Mouse (Mus musculus): ENCODE results near the gene Nop14. TPM values are rescaled to one million over a fixed set of nuclear protein-coding genes. Genes with fewer than 3 reads are reported as not detected.
"Not testable (repeated sequence)": the region's sequence is repeated elsewhere in the genome, so short reads cannot be mapped to it uniquely, and the experiment has no call there.

The Nop14 gene
- polyA plus RNA-seq, 1 experiment from 2014 or later: 21.2 TPM

DNA sequence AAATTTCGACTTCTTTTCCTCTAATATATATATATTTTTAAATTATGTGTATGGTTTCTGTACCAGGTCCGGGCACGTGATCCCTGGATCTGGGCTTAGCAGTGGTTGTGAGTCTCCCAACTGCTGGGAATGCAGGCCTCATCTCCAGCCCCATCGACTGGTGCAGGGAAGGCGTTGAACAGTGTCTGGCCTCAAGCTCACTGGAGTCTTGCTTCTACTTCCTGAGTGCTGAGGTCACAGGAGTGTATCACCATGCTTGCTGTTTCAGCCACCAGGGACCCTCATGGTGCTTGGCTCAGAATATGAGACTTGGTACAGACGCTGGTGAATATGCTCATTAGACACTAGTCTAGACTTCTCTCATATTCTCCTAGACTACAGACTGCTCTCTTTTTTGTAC, 67.3 kb downstream of the Nop14 start:
- H3K4me1 ChIP-seq (ENCODE audit: control insufficient read depth, insufficient read depth, low read depth, low read length): peaks cover 5% of the 10 kb centered on the region
- no peak overlapping the region for H3K27ac ChIP-seq (ENCODE audit: low read depth, low read length)
- H3K4me3 ChIP-seq (ENCODE audit: low read length): no peak overlapping the region
- H3K27me3 ChIP-seq (replicated peaks; ENCODE audit: control insufficient read depth, insufficient read depth, low read length): no peaks in the 10 kb centered on the region
- no peaks in the 10 kb centered on the region for H3K9me3 ChIP-seq (ENCODE audit: control insufficient read depth, low read length)
- WGBS: 94% methylated on average over 6 of the region's 6 CpGs
- no peak overlapping the region for H3K4me2 ChIP-seq (ENCODE audit: low read length)
- H3K36me3 ChIP-seq (ENCODE audit: control insufficient read depth, insufficient read depth, low read length): no peaks in the 10 kb centered on the region
- H3K9ac ChIP-seq (ENCODE audit: low read depth, low read length): no peak overlapping the region
- ATAC-seq: no peak

DNA sequence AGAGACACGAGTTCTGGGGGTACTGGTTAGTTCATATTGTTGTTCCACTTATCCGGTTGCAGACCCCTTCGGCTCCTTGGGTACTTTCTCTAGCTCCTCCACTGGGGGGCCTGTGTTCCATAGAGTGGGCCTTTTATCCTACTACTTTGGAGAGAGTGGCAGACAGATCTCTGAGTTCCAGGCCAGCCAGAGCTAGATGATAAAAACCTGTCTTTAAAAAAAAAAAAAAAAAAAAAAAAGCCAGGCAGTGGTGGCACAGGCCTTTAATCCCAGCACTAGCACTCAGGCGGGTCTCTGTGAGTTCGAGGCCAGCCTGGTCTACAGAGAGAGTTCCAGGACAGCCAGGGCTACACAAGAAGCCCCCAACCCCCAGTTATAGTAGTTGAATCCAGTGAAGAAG, 67.7 kb downstream of the Nop14 start:
- H3K9me3 ChIP-seq (ENCODE audit: control insufficient read depth, low read length); H3K9ac ChIP-seq (ENCODE audit: low read depth, low read length); H3K27me3 ChIP-seq (replicated peaks; ENCODE audit: control insufficient read depth, insufficient read depth, low read length); ATAC-seq; H3K4me1 ChIP-seq (ENCODE audit: control insufficient read depth, insufficient read depth, low read depth, low read length); H3K4me3 ChIP-seq (ENCODE audit: low read length); H3K27ac ChIP-seq (ENCODE audit: low read depth, low read length); H3K36me3 ChIP-seq (ENCODE audit: control insufficient read depth, insufficient read depth, low read length); H3K4me2 ChIP-seq (ENCODE audit: low read length): not testable (repeated sequence)
- 83% methylated on average over 5 of the region's 5 CpGs for WGBS

DNA sequence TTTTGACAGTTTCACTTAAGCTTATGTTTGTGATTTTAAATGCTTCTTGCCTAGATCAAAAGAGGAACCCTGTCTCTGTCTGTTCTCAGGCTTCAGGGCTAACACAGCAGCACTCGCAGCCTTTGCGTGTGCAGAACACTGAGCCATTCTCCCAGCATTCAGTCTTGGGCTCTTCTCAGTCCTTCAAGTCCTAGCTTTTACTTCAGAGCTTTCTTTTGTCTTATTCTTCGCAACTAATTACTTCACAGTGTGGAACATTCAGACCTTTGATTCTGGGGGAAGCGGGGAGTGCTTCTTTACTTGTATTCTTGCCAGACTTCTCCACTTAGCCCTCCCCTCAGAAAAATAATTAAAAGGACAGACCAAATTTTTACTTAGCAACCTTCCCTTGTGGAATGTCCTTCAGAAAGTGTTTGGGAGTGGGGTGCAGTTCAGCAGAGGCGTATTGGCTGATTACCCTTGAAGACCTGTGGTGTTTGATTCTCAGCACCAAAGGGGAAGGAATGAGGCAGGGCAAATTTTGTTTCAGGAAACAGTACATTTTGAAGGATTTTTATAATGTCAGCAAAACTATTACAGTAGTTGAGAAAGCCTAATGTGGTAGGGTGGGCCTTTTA, 68.5 kb downstream of the Nop14 start:
- peak; percentile 48; the same call in 1 of the 2 replicates for ATAC-seq
- Histone ChIP-seq H3K27ac (ENCODE audit: low read depth, low read length) (no peak overlapping the region), H3K4me2 (ENCODE audit: low read length) (no peak overlapping the region), H3K36me3 (ENCODE audit: control insufficient read depth, insufficient read depth, low read length) (no peaks in the 10 kb centered on the region), H3K27me3 (replicated peaks; ENCODE audit: control insufficient read depth, insufficient read depth, low read length) (no peaks in the 10 kb centered on the region), H3K4me1 (ENCODE audit: control insufficient read depth, insufficient read depth, low read depth, low read length) (peaks cover 5% of the 10 kb centered on the region), H3K9me3 (ENCODE audit: control insufficient read depth, low read length) (no peaks in the 10 kb centered on the region), H3K4me3 (ENCODE audit: low read length) (no peak overlapping the region), H3K9ac (ENCODE audit: low read depth, low read length) (no peak overlapping the region)
- 22% methylated on average over 5 of the region's 5 CpGs for WGBS

DNA sequence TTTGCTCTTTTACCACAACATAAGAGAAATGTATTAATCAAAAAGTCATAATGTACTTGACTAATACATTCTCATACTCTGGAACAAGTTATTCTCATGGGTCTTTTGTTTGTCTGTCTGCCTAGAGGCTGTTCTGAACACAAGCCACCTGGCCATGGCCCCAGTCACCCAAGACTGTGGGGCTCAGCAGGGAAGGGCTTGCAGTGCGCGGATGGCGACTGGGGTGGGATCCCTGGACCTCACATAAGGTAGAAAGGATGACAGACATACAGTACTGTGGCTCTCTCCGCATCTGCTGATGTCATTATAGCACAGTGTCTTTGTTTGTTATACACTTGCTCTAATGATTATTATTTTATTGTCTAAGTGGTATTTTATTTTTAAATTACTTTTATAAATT, 69.2 kb downstream of the Nop14 start:
- no peaks in the 10 kb centered on the region for H3K9me3 ChIP-seq (ENCODE audit: control insufficient read depth, low read length)
- no peak overlapping the region for H3K4me3 ChIP-seq (ENCODE audit: low read length)
- H3K4me2 ChIP-seq (ENCODE audit: low read length): no peak overlapping the region
- WGBS: 34% methylated on average over 4 of the region's 4 CpGs
- peaks cover 5% of the 10 kb centered on the region for H3K4me1 ChIP-seq (ENCODE audit: control insufficient read depth, insufficient read depth, low read depth, low read length)
- ATAC-seq: no peak
- no peaks in the 10 kb centered on the region for H3K27me3 ChIP-seq (replicated peaks; ENCODE audit: control insufficient read depth, insufficient read depth, low read length)
- no peaks in the 10 kb centered on the region for H3K36me3 ChIP-seq (ENCODE audit: control insufficient read depth, insufficient read depth, low read length)
- no peak overlapping the region for H3K27ac ChIP-seq (ENCODE audit: low read depth, low read length)
- no peak overlapping the region; the same call in 1 of the 2 replicates for H3K9ac ChIP-seq (ENCODE audit: low read depth, low read length)

DNA sequence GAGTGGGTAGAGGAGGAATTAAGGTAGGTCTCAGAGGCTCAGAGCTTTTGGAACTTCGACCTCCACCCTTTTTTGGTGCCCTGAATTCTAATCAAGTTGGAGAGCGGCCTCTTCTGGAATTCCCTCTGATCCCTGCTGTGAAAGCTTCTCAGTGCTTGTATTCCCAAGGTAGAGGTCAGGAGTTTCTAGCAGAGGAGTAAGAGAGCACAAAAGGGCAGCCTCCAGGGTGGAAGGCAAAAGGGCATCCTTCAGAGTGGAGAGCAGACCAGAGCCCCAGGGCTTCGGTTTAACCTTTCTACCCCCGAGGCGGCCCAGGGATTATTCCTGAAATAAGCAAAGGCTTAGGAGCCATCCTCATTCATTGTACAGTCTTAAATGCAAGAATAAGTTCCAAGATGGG, 69.9 kb downstream of the Nop14 start:
- H3K36me3 ChIP-seq (ENCODE audit: control insufficient read depth, insufficient read depth, low read length): no peaks in the 10 kb centered on the region
- no peak overlapping the region for H3K27ac ChIP-seq (ENCODE audit: low read depth, low read length)
- H3K4me3 ChIP-seq (ENCODE audit: low read length): no peak overlapping the region
- no peak for ATAC-seq
- WGBS: 14% methylated on average over 5 of the region's 5 CpGs
- no peaks in the 10 kb centered on the region for H3K27me3 ChIP-seq (replicated peaks; ENCODE audit: control insufficient read depth, insufficient read depth, low read length)
- H3K4me2 ChIP-seq (ENCODE audit: low read length): no peak overlapping the region
- peaks cover 5% of the 10 kb centered on the region for H3K4me1 ChIP-seq (ENCODE audit: control insufficient read depth, insufficient read depth, low read depth, low read length)
- no peaks in the 10 kb centered on the region for H3K9me3 ChIP-seq (ENCODE audit: control insufficient read depth, low read length)
- no peak overlapping the region for H3K9ac ChIP-seq (ENCODE audit: low read depth, low read length)

Other genes with a start within 250 kb of the Nop14 start
- gene Tnip2, start 146.2 kb downstream of the Nop14 start, polyA plus RNA-seq (2015; fragmentation: Nextera tagmentation; extraction: Ambion mirVana): 15.1 and 15.4 TPM in 2 replicates
- 17.1 and 25.5 TPM in 2 replicates for gene Sh3bp2, start 134.3 kb downstream of the Nop14 start, polyA plus RNA-seq (2015; fragmentation: Nextera tagmentation; extraction: Ambion mirVana)
- 224 and 241 TPM in 2 replicates for gene Add1, start 86.5 kb downstream of the Nop14 start, polyA plus RNA-seq (2015; fragmentation: Nextera tagmentation; extraction: Ambion mirVana)
- gene Mfsd10, start 22.9 kb downstream of the Nop14 start, polyA plus RNA-seq (2015; fragmentation: Nextera tagmentation; extraction: Ambion mirVana): 106 and 109 TPM in 2 replicates
- gene Grk4, start 231 bp upstream of the Nop14 start, polyA plus RNA-seq (2015; fragmentation: Nextera tagmentation; extraction: Ambion mirVana): 3.1 and 3.5 TPM in 2 replicates
- gene Htt, start 101.6 kb upstream of the Nop14 start, polyA plus RNA-seq (2015; fragmentation: Nextera tagmentation; extraction: Ambion mirVana): 11.9 and 12.1 TPM in 2 replicates
- 6.1 and 6.9 TPM in 2 replicates for gene Msantd1, start 247.9 kb upstream of the Nop14 start, polyA plus RNA-seq (2015; fragmentation: Nextera tagmentation; extraction: Ambion mirVana)